Mouse (Mus musculus): ENCODE measurements at regions not wholly inside any gene's neighbourhood (a gene's known extent, or its start where the extent isn't known, plus 50 kb on each side); places are given as distances from the start of the nearest gene placed in this dataset.

- in situ Hi-C loops (cut with MboI, MseI), result no loop called here
Measured at GRCm38 (mm10) chr8:103138136-103138535, 352.7 kb upstream of the Cdh11 start.

- in situ Hi-C loops (cut with MboI, MseI), result no loop called here
Measured at GRCm38 (mm10) chr8:103144835-103145234, 359.4 kb upstream of the Cdh11 start.

- in situ Hi-C loops (cut with MboI, MseI), result no loop called here
Measured at GRCm38 (mm10) chr8:103148013-103148412, 362.6 kb upstream of the Cdh11 start.

GRCm38 (mm10) chr8:103148447-103148846 is 363.0 kb upstream of the Cdh11 start:
- in situ Hi-C loops (cut with MboI, MseI), result no loop called here

- in situ Hi-C loops (cut with MboI, MseI), result no loop called here
Measured at GRCm38 (mm10) chr8:103166623-103167316, 381.3 kb upstream of the Cdh11 start.

GRCm38 (mm10) chr8:103173313-103173712 is 387.9 kb upstream of the Cdh11 start:
- in situ Hi-C loops (cut with MboI, MseI), result no loop called here

GRCm38 (mm10) chr8:103173803-103174429 is 388.5 kb upstream of the Cdh11 start:
- in situ Hi-C loops (cut with MboI, MseI), result no loop called here

GRCm38 (mm10) chr8:103180661-103181060 is 395.2 kb upstream of the Cdh11 start:
- in situ Hi-C loops (cut with MboI, MseI), result no loop called here

- in situ Hi-C loops (cut with MboI, MseI), result no loop called here
Measured at GRCm38 (mm10) chr8:103188720-103189498, 403.5 kb upstream of the Cdh11 start.

- in situ Hi-C loops (cut with MboI, MseI), result no loop called here
Measured at GRCm38 (mm10) chr8:103198251-103198650, 412.8 kb upstream of the Cdh11 start.

- in situ Hi-C loops (cut with MboI, MseI), result no loop called here
Measured at GRCm38 (mm10) chr8:103199696-103200615, 414.5 kb upstream of the Cdh11 start.

- in situ Hi-C loops (cut with MboI, MseI), result no loop called here
Measured at GRCm38 (mm10) chr8:103203710-103204109, 418.3 kb upstream of the Cdh11 start.

- in situ Hi-C loops (cut with MboI, MseI), result no loop called here
Measured at GRCm38 (mm10) chr8:103214606-103215005, 429.2 kb upstream of the Cdh11 start.

GRCm38 (mm10) chr8:103230741-103231475 is 445.5 kb upstream of the Cdh11 start:
- in situ Hi-C loops (cut with MboI, MseI), result no loop called here

GRCm38 (mm10) chr8:103234374-103234773 is 448.9 kb upstream of the Cdh11 start:
- in situ Hi-C loops (cut with MboI, MseI), result no loop called here

GRCm38 (mm10) chr8:103235614-103236013 is 450.2 kb upstream of the Cdh11 start:
- in situ Hi-C loops (cut with MboI, MseI), result no loop called here

- in situ Hi-C loops (cut with MboI, MseI), result no loop called here
Measured at GRCm38 (mm10) chr8:103238456-103238970, 453.1 kb upstream of the Cdh11 start.

GRCm38 (mm10) chr8:103244169-103244568 is 458.7 kb upstream of the Cdh11 start:
- in situ Hi-C loops (cut with MboI, MseI), result no loop called here

GRCm38 (mm10) chr8:103244658-103245057 is 459.2 kb upstream of the Cdh11 start:
- in situ Hi-C loops (cut with MboI, MseI), result no loop called here

GRCm38 (mm10) chr8:103245864-103246263 is 460.4 kb upstream of the Cdh11 start:
- in situ Hi-C loops (cut with MboI, MseI), result no loop called here

- in situ Hi-C loops (cut with MboI, MseI), result no loop called here
Measured at GRCm38 (mm10) chr8:103261236-103261635, 475.8 kb upstream of the Cdh11 start.

All from T-helper 17 cell (primary cell).